Mouse (Mus musculus) CH12.LX (cell line): ENCODE measurements around the gene Prdm10. TPM values are rescaled to one million over a fixed set of nuclear protein-coding genes. Genes with fewer than 3 reads are reported as not detected.
A peak's percentile ranks its signal among the peaks of the same experiment; 100 is the strongest.

ENCODE experiments used
- DNase-seq: peaks from one replicate; pipeline ENCODE4 v3.0.0-alpha.2; 2013; ENCODE audit errors: extremely low read depth
- H3K27ac ChIP-seq: 2 replicates; pipeline ENCODE4 v1.5.1; 2012; ENCODE audit warnings: low read depth, mild to moderate bottlenecking, control low read depth, moderate library complexity; ENCODE audit not compliant: insufficient read depth
- H3K27me3 ChIP-seq: replicated peaks from 2 replicates; pipeline ENCODE3; 2012; ENCODE audit warnings: inconsistent platforms
- H3K36me3 ChIP-seq, 2 experiments: replicated peaks in 1 of 2; 2 replicates each; pipeline versions ENCODE3 to v1.6.1; 2012; ENCODE audit warnings: inconsistent platforms in 1 of 2, low read length in 1 of 2, mild to moderate bottlenecking in 1 of 2, mixed read lengths in 1 of 2, moderate library complexity in 1 of 2; ENCODE audit not compliant: control insufficient read depth in 1 of 2, insufficient read depth in 1 of 2
- H3K4me1 ChIP-seq, 2 experiments: 2 replicates each; pipeline ENCODE4 v1.6.1; 2012; ENCODE audit warnings: inconsistent platforms in 1 of 2, moderate library complexity in 1 of 2; ENCODE audit not compliant: insufficient read depth in 2 of 2, control insufficient read depth in 1 of 2
- H3K4me2 ChIP-seq: 2 replicates; pipeline ENCODE4 v1.6.1; 2012; ENCODE audit warnings: low read depth, mild to moderate bottlenecking, control low read depth; ENCODE audit not compliant: poor library complexity, insufficient read depth, severe bottlenecking
- H3K4me3 ChIP-seq, 3 experiments: fragments of 150-350 bp in 1 of 3; sonication (generic) in 1 of 3; replicated peaks in 1 of 3; 2 replicates each; pipeline versions ENCODE3 to v1.5.1; 2011 to 2012; ENCODE audit warnings: low read depth in 2 of 3, low read length in 2 of 3, mild to moderate bottlenecking in 2 of 3, moderate library complexity in 2 of 3, control low read depth in 1 of 3, improper control_type of control experiment in 1 of 3, inconsistent platforms in 1 of 3, mixed read lengths in 1 of 3; ENCODE audit not compliant: poor library complexity in 1 of 3
- H3K79me2 ChIP-seq: replicated peaks from 2 replicates; pipeline ENCODE4 v1.6.1; 2012; ENCODE audit warnings: mild to moderate bottlenecking, moderate library complexity; ENCODE audit not compliant: control insufficient read depth, poor library complexity, insufficient read depth, severe bottlenecking; ENCODE audit errors: extremely low read depth
- H3K9ac ChIP-seq: 2 replicates; pipeline ENCODE4 v1.6.1; 2012; ENCODE audit warnings: low read depth, mild to moderate bottlenecking, control low read depth, moderate library complexity; ENCODE audit not compliant: insufficient read depth
- H3K9me3 ChIP-seq: replicated peaks from 2 replicates; pipeline ENCODE3; 2012; ENCODE audit warnings: low read length, inconsistent platforms, mixed read lengths
- BHLHE40 ChIP-seq: IDR thresholded peaks from 2 replicates; pipeline ENCODE4 v1.6.1; 2011; ENCODE audit warnings: mild to moderate bottlenecking, low read depth, low read length, improper control_type of control experiment
- CHD1 ChIP-seq: IDR thresholded peaks from 2 replicates; pipeline ENCODE4 v1.6.1; 2012; ENCODE audit warnings: low read depth, low read length, improper control_type of control experiment, inconsistent platforms
- CHD2 ChIP-seq: IDR thresholded peaks from 2 replicates; pipeline ENCODE4 v1.6.1; 2011; ENCODE audit warnings: low read length, improper control_type of control experiment
- CTCF ChIP-seq, 2 experiments: IDR thresholded peaks in 1 of 2; conservative IDR thresholded peaks in 1 of 2; 2 replicates each; pipeline ENCODE4 v1.5.1; 2011 to 2012; ENCODE audit warnings: low read depth in 2 of 2, low read length in 2 of 2, improper control_type of control experiment in 1 of 2, inconsistent platforms in 1 of 2, mild to moderate bottlenecking in 1 of 2, moderate library complexity in 1 of 2
- E2F4 ChIP-seq: IDR thresholded peaks from 2 replicates; pipeline ENCODE4 v1.6.1; 2011; ENCODE audit warnings: low read depth, low read length, improper control_type of control experiment; ENCODE audit not compliant: insufficient replicate concordance
- ELF1 ChIP-seq: IDR thresholded peaks from 2 replicates; pipeline ENCODE4 v1.6.1; 2014; ENCODE audit warnings: low read depth, mild to moderate bottlenecking, inconsistent platforms, low read length, improper control_type of control experiment
- EP300 ChIP-seq: IDR thresholded peaks from 2 replicates; pipeline ENCODE4 v1.6.1; 2011; ENCODE audit warnings: low read length, improper control_type of control experiment
- ETS1 ChIP-seq: conservative IDR thresholded peaks from 2 replicates; pipeline ENCODE4 v1.6.1; 2012; ENCODE audit warnings: low read depth, mild to moderate bottlenecking, inconsistent platforms, low read length, improper control_type of control experiment, moderate library complexity
- GABPA ChIP-seq: IDR thresholded peaks from 2 replicates; pipeline ENCODE4 v1.6.1; 2012; ENCODE audit warnings: low read depth, low read length, improper control_type of control experiment, inconsistent platforms; ENCODE audit not compliant: insufficient replicate concordance
- HCFC1 ChIP-seq: IDR thresholded peaks from 2 replicates; pipeline ENCODE4 v1.6.1; 2012; ENCODE audit warnings: low read depth, mild to moderate bottlenecking, inconsistent platforms, low read length, improper control_type of control experiment
- IRF4 ChIP-seq: IDR thresholded peaks from 2 replicates; pipeline ENCODE4 v1.6.1; 2014; ENCODE audit warnings: low read depth, mild to moderate bottlenecking, inconsistent platforms, low read length, improper control_type of control experiment
- JUN ChIP-seq: IDR thresholded peaks from 2 replicates; pipeline ENCODE4 v1.6.1; 2011; ENCODE audit warnings: low read depth, mild to moderate bottlenecking, low read length, improper control_type of control experiment, moderate library complexity; ENCODE audit not compliant: insufficient read depth
- JUND ChIP-seq: conservative IDR thresholded peaks from 2 replicates; pipeline ENCODE4 v1.6.1; 2011; ENCODE audit warnings: low read depth, low read length, improper control_type of control experiment
- KAT2A ChIP-seq: IDR thresholded peaks from 2 replicates; pipeline ENCODE4 v1.6.1; 2012; ENCODE audit warnings: low read length, improper control_type of control experiment, inconsistent platforms; ENCODE audit not compliant: insufficient replicate concordance
- MAFK ChIP-seq: IDR thresholded peaks from 2 replicates; pipeline ENCODE4 v1.6.1; 2011; ENCODE audit warnings: low read length, improper control_type of control experiment; ENCODE audit not compliant: insufficient replicate concordance
- MAX ChIP-seq: IDR thresholded peaks from 2 replicates; pipeline ENCODE4 v1.6.1; 2011; ENCODE audit warnings: low read length, improper control_type of control experiment
- MAZ ChIP-seq: IDR thresholded peaks from 2 replicates; pipeline ENCODE4 v1.6.1; 2012; ENCODE audit warnings: low read depth, mild to moderate bottlenecking, inconsistent platforms, low read length, improper control_type of control experiment, moderate library complexity
- MEF2A ChIP-seq: IDR thresholded peaks from 2 replicates; pipeline ENCODE4 v1.6.1; 2014; ENCODE audit warnings: low read depth, mild to moderate bottlenecking, inconsistent platforms, low read length, improper control_type of control experiment, borderline replicate concordance
- MXI1 ChIP-seq: IDR thresholded peaks from 2 replicates; pipeline ENCODE4 v1.6.1; 2011; ENCODE audit warnings: mild to moderate bottlenecking, low read depth, low read length, improper control_type of control experiment
- MYC ChIP-seq: IDR thresholded peaks from 2 replicates; pipeline ENCODE4 v1.6.1; 2011; ENCODE audit warnings: low read depth, mild to moderate bottlenecking, improper control_type of control experiment, low read length
- NELFE ChIP-seq: IDR thresholded peaks from 2 replicates; pipeline ENCODE4 v1.6.1; 2011; ENCODE audit warnings: low read depth, low read length, improper control_type of control experiment
- NRF1 ChIP-seq: IDR thresholded peaks from 2 replicates; pipeline ENCODE4 v1.6.1; 2014; ENCODE audit warnings: low read depth, mild to moderate bottlenecking, inconsistent platforms, low read length, improper control_type of control experiment, moderate library complexity
- PAX5 ChIP-seq: IDR thresholded peaks from 2 replicates; pipeline ENCODE4 v1.6.1; 2012; ENCODE audit warnings: low read length, inconsistent platforms, mixed read lengths
- POLR2A ChIP-seq: IDR thresholded peaks from 2 replicates; pipeline ENCODE4 v1.6.1; 2011; ENCODE audit warnings: low read depth, mild to moderate bottlenecking, improper control_type of control experiment, low read length
- POLR2AphosphoS2 ChIP-seq: IDR thresholded peaks from 2 replicates; pipeline ENCODE4 v1.6.1; 2011; ENCODE audit warnings: low read depth, low read length, improper control_type of control experiment
- RAD21 ChIP-seq: IDR thresholded peaks from 2 replicates; pipeline ENCODE4 v1.6.1; 2011; ENCODE audit warnings: low read depth, mild to moderate bottlenecking, low read length, improper control_type of control experiment, moderate library complexity
- RCOR1 ChIP-seq: conservative IDR thresholded peaks from 2 replicates; pipeline ENCODE4 v1.6.1; 2012; ENCODE audit warnings: low read depth, mild to moderate bottlenecking, inconsistent platforms, low read length, improper control_type of control experiment
- SIN3A ChIP-seq: IDR thresholded peaks from 2 replicates; pipeline ENCODE4 v1.6.1; 2012; ENCODE audit warnings: low read length, improper control_type of control experiment, inconsistent platforms
- SMC3 ChIP-seq: IDR thresholded peaks from 2 replicates; pipeline ENCODE4 v1.6.1; 2011; ENCODE audit warnings: low read depth, low read length, improper control_type of control experiment
- TBP ChIP-seq: conservative IDR thresholded peaks from 2 replicates; pipeline ENCODE4 v1.6.1; 2011; ENCODE audit warnings: low read depth, low read length, improper control_type of control experiment
- TCF12 ChIP-seq: IDR thresholded peaks from 2 replicates; pipeline ENCODE4 v1.6.1; 2014; ENCODE audit warnings: low read depth, mild to moderate bottlenecking, inconsistent platforms, low read length, improper control_type of control experiment
- UBTF ChIP-seq: IDR thresholded peaks from 2 replicates; pipeline ENCODE4 v1.6.1; 2012; ENCODE audit warnings: low read depth, mild to moderate bottlenecking, inconsistent platforms, low read length, improper control_type of control experiment, moderate library complexity
- USF1 ChIP-seq: IDR thresholded peaks from 2 replicates; pipeline ENCODE4 v1.6.1; 2014; ENCODE audit warnings: low read depth, mild to moderate bottlenecking, inconsistent platforms, low read length, improper control_type of control experiment
- USF2 ChIP-seq: conservative IDR thresholded peaks from 2 replicates; pipeline ENCODE4 v1.6.1; 2011; ENCODE audit warnings: low read depth, low read length, improper control_type of control experiment
- ZC3H11A ChIP-seq: IDR thresholded peaks from 2 replicates; pipeline ENCODE4 v1.6.1; 2012; ENCODE audit warnings: low read depth, mild to moderate bottlenecking, inconsistent platforms, low read length, improper control_type of control experiment
- ZKSCAN1 ChIP-seq: IDR thresholded peaks from 2 replicates; pipeline ENCODE4 v1.6.1; 2012; ENCODE audit warnings: low read depth, inconsistent platforms, low read length, improper control_type of control experiment, borderline replicate concordance
- ZMIZ1 ChIP-seq: IDR thresholded peaks from 2 replicates; pipeline ENCODE4 v1.6.1; 2012; ENCODE audit warnings: low read depth, mild to moderate bottlenecking, inconsistent platforms, low read length, improper control_type of control experiment
- ZNF384 ChIP-seq: IDR thresholded peaks from 2 replicates; pipeline ENCODE4 v1.6.1; 2012; ENCODE audit warnings: low read depth, low read length, improper control_type of control experiment, inconsistent platforms
- dilution Hi-C: fragments of 300-500 bp; cut with MboI; formaldehyde crosslinking; loops from 2 replicates; pipeline ENCODE4 v1.14.3; 2020; ENCODE audit warnings: low sequenced_read_pairs; ENCODE audit not compliant: extremely low pct_unique_long_range_greater_than_20kb, extremely low pct_ligation_motif_present
- in situ Hi-C: fragments of 300-500 bp; cut with MboI; formaldehyde crosslinking; loops from 3 replicates; pipeline ENCODE4 v1.14.3; 2019; ENCODE audit warnings: low sequenced_read_pairs, low pct_ligation_motif_present, low pct_unique_long_range_greater_than_20kb, mixed read lengths
- polyA plus RNA-seq: library from polyadenylated mRNA; unstranded; fragments of >175 nt; gene quantifications from 2 replicates; pipeline ENCODE4 v1.2.1, GENCODE M21; 2012; ENCODE audit warnings: low read depth; ENCODE audit not compliant: insufficient read length
- total RNA-seq, 2 experiments: library from RNA; depleted of rRNA; stranded (reverse); fragments of 300-350 nt in 1 of 2; fragments of >200 nt in 1 of 2; gene quantifications; 2 replicates each; pipeline ENCODE4 v1.2.3; 2012 to 2014

The Prdm10 gene
- total RNA-seq (2012; rRNA removed) (4.5 TPM in 2 replicates), total RNA-seq (2014; rRNA removed) (3.9 and 4.7 TPM in 2 replicates), polyA plus RNA-seq (5.2 and 6.7 TPM in 2 replicates)

GRCm38 (mm10) chr9:31280366-31281010 lies at the start of gene Prdm10:
Gene Prdm10, plus strand, starts transcription at chr9:31280538.
- peak; percentile 95 for DNase-seq
- TF ChIP-seq UBTF (no peak; the same call in 1 of the 2 replicates), BHLHE40 (peak; percentile 43; the same call in 1 of the 2 replicates), ZKSCAN1 (no peak), CTCF (conservative IDR thresholded peaks at IDR 0.05 in 1 of 2, IDR thresholded peaks at IDR 0.05 in 1 of 2; ENCODE audit: low read depth in 2 of 2, low read length in 2 of 2) (no peak), ELF1 (0 out of 2 replicates have a peak, but pooled peaks have one; percentile 44), JUND (no peak), USF2 (no peak), KAT2A (0 out of 2 replicates have a peak, but pooled peaks have one; percentile 61), TCF12 (0 out of 2 replicates have a peak, but pooled peaks have one; percentile 46), ETS1 (peak; percentile 44), JUN (no peak), ZMIZ1 (peak; percentile 66; the same call in 1 of the 2 replicates), E2F4 (no peak), RCOR1 (no peak; the same call in 1 of the 2 replicates), MEF2A (0 out of 2 replicates have a peak, but pooled peaks have one; percentile 56), NELFE (peak; percentile 83), EP300 (no peak), MXI1 (no peak), SIN3A (peak; percentile 76), MAZ (peak; percentile 95), TBP (peak; percentile 51), RAD21 (no peak), CHD1 (peak; percentile 99), ZC3H11A (no peak), NRF1 (no peak; the same call in 1 of the 2 replicates), GABPA (no peak), MAFK (no peak), MAX (no peak), IRF4 (peak; percentile 52), POLR2AphosphoS2 (no peak), USF1 (no peak), SMC3 (no peak), MYC (peak; percentile 19; the same call in 1 of the 2 replicates), ZNF384 (no peak), HCFC1 (peak; percentile 64), PAX5 (no peak), CHD2 (peak; percentile 97), POLR2A (peak; percentile 80)
- Histone ChIP-seq H3K4me2 (peak within 1 kb of the TSS; percentile 94), H3K9ac (peak within 1 kb of the TSS; percentile 75), H3K79me2 (no peaks in the 10 kb centered on the region), H3K27ac (peak within 1 kb of the TSS; percentile 80), H3K36me3 (peaks cover 0 to 5% of the 10 kb centered on the region in 2 experiments), H3K4me1 (peaks cover 0 to 34% of the 10 kb centered on the region in 2 experiments; a peak in 2 of 4 replicates), H3K27me3 (no peaks in the 10 kb centered on the region), H3K4me3 (peak within 1 kb of the TSS; percentile 79 to 86 (median 82)), H3K9me3 (no peaks in the 10 kb centered on the region)
- in situ Hi-C loops (no loop called here), dilution Hi-C loops (no loop called here)
